Mouse (Mus musculus) limb, embryonic 14.5 days (tissue): ENCODE data around the gene Itga7. TPM values are rescaled to one million over a fixed set of nuclear protein-coding genes. Genes with fewer than 3 reads are reported as not detected.

Experiments used
- ATAC-seq: fragments of 200-750 bp; cut with Nextera tagmentation; 2 replicates; pipeline ENCODE4 v1.8.0; 2017; ENCODE audit warnings: low read depth, moderate number of reproducible peaks, moderate TSS enrichment; ENCODE audit not compliant: low FRiP score
- DNase-seq: peaks from one replicate; pipeline ENCODE4 v3.0.0-alpha.2; 2015; ENCODE audit warnings: low spot score
- H3K27ac ChIP-seq: fragments of 300-500 bp; sonication (generic); replicated peaks from 2 replicates; pipeline ENCODE4 v1.5.1; 2014; ENCODE audit warnings: low read depth, mild to moderate bottlenecking, low read length, moderate library complexity, mixed read lengths
- H3K27me3 ChIP-seq: fragments of 300-500 bp; sonication (generic); 2 replicates; pipeline ENCODE4 v1.6.1; 2014; ENCODE audit warnings: low read length, mixed read lengths; ENCODE audit not compliant: control insufficient read depth, insufficient read depth
- H3K36me3 ChIP-seq: fragments of 300-500 bp; sonication (generic); 2 replicates; pipeline ENCODE4 v1.6.1; 2014; ENCODE audit warnings: mild to moderate bottlenecking, low read length, moderate library complexity, mixed read lengths; ENCODE audit not compliant: control insufficient read depth, insufficient read depth
- H3K4me1 ChIP-seq: fragments of 300-500 bp; sonication (generic); 2 replicates; pipeline ENCODE4 v1.6.1; 2014; ENCODE audit warnings: antibody characterized with exemption, low read length, mixed read lengths; ENCODE audit not compliant: control insufficient read depth, insufficient read depth
- H3K4me2 ChIP-seq: fragments of 300-500 bp; sonication (generic); replicated peaks from 2 replicates; pipeline ENCODE4 v1.6.1; 2014; ENCODE audit warnings: low read depth, mild to moderate bottlenecking, low read length, moderate library complexity; ENCODE audit not compliant: severe bottlenecking
- H3K4me3 ChIP-seq: fragments of 300-500 bp; sonication (generic); replicated peaks from 2 replicates; pipeline ENCODE4 v1.5.1; 2014; ENCODE audit warnings: low read length
- H3K9ac ChIP-seq: fragments of 300-500 bp; sonication (generic); 2 replicates; pipeline ENCODE4 v1.6.1; 2014; ENCODE audit warnings: mild to moderate bottlenecking, low read depth, low read length, moderate library complexity; ENCODE audit not compliant: severe bottlenecking
- H3K9me3 ChIP-seq: fragments of 300-500 bp; sonication (generic); 2 replicates; pipeline ENCODE4 v1.6.1; 2016; ENCODE audit warnings: low read length; ENCODE audit not compliant: control insufficient read depth
- POLR2A ChIP-seq: fragments of 200-500 bp; IDR thresholded peaks from 2 replicates; pipeline ENCODE4 v1.8.0; 2012; ENCODE audit warnings: inconsistent platforms, mild to moderate bottlenecking, moderate library complexity, borderline replicate concordance; ENCODE audit not compliant: insufficient read depth, insufficient read length; ENCODE audit errors: extremely low read depth
- WGBS: fragments of 180-500 bp; shearing (Covaris S2); extraction: QIAGEN DNeasy Blood & Tissue Kit; methylation state at CpG from one replicate; pipeline ENCODE4 v1.1.7; 2014; 5-methylcytosine and 5-hydroxymethylcytosine counted together
- polyA plus RNA-seq, 2 experiments: library from polyadenylated mRNA; depleted of rRNA in 1 of 2; stranded (reverse) in 1 of 2; unstranded in 1 of 2; fragments of >200 nt; fragmentation: Nextera tagmentation in 1 of 2; extraction: Ambion mirVana in 1 of 2; gene quantifications; 2 replicates each; pipeline versions ENCODE4 v1.2.1 to v1.2.3; 2012 to 2014

The Itga7 gene
- polyA plus RNA-seq, 2 experiments = 11.5 to 22.3 TPM

DNA sequence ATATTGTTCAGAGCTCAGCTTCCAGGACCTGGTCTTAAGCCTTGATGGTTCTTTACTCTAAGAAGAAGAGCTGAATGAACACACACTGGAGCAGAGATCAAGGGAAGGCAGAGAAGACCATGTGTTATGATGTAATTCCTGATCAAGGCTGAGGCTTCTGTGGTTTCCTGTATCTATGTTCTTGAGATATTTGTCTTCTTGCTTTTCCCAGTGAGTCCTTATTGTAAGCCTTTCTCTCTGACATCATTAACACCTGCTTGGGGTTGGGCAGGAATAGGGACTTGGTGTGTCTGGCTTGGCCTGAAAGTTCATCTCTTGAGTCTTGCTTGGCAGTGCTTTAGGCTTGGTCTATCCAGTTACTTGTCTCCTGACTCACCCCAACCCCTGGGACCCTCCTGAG is 57.4 kb downstream of the Itga7 start:
- Histone ChIP-seq H3K27me3 (no peaks in the 10 kb centered on the region), H3K4me1 (no peaks in the 10 kb centered on the region)
- no peak for TF ChIP-seq POLR2A

DNA sequence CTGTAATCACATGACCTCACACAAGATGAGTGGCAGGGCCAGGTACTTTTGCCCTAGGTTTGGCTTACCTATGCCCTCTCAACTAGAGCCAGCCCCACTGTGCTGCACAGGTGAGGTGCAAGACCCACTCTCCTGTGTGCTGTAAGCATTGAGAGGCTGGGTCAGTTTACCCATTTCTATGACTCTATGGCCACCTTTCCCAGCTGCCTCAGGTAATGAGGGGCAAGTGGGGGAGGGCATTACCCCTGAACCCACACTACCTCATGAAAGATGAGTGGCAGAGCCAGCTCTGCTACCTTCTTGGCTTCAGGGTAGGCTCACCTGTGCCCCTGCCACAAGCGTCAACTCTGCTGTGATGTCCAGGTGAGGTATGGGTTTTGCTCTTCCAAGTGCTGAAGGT is 62.2 kb downstream of the Itga7 start:
- no peak overlapping the region for H3K27ac ChIP-seq
- no peaks in the 10 kb centered on the region for H3K36me3 ChIP-seq
- ATAC-seq (no peak), DNase-seq (no peak)
- WGBS = 81% methylated on average over 1 of the region's 1 CpGs
- no peak overlapping the region for H3K4me2 ChIP-seq
- no peak overlapping the region for H3K4me3 ChIP-seq
- H3K27me3 ChIP-seq = no peaks in the 10 kb centered on the region
- no peaks in the 10 kb centered on the region for H3K9me3 ChIP-seq
- no peak overlapping the region for H3K9ac ChIP-seq
- no peaks in the 10 kb centered on the region for H3K4me1 ChIP-seq
- TF ChIP-seq POLR2A = no peak

More for the DNA sequence above, 57.4 kb downstream of the Itga7 start:
- Histone ChIP-seq H3K4me3 (no peak overlapping the region), H3K27ac (no peak overlapping the region), H3K9me3 (no peaks in the 10 kb centered on the region), H3K9ac (no peak overlapping the region), H3K36me3 (no peaks in the 10 kb centered on the region), H3K4me2 (no peak overlapping the region)
- DNase-seq (no peak), ATAC-seq (no peak)

DNA sequence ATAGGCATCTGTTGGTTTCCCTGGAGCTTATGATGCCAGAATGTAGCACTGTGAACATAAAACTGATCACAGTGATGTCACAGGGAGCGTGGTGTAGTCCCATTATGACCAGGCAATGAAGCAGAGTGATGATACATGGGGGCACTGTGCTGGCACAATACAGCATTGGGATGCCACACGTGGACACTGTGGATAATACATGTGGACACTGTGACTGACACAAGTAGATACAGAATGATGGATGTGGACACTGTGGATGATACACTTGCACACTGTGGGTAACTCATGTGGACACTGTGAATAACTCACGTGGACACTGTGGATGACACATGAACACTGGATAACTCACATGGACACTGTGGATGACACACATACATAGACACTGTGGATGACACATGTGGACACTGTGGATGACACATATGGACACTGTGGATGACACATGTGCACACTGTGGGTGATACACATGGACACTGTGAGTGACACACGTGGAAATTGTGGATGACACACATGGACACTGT is 63.0 kb downstream of the Itga7 start:
- 82% methylated on average over 4 of the region's 4 CpGs for WGBS
- H3K4me1 ChIP-seq = no peaks in the 10 kb centered on the region
- H3K27me3 ChIP-seq = no peaks in the 10 kb centered on the region
- DNase-seq = no peak
- no peak for TF ChIP-seq POLR2A
- no peak overlapping the region for H3K4me3 ChIP-seq
- H3K9ac ChIP-seq = no peak overlapping the region
- H3K27ac ChIP-seq = no peak overlapping the region
- H3K4me2 ChIP-seq = no peak overlapping the region
- H3K36me3 ChIP-seq = no peaks in the 10 kb centered on the region
- no peak for ATAC-seq
- no peaks in the 10 kb centered on the region for H3K9me3 ChIP-seq

DNA sequence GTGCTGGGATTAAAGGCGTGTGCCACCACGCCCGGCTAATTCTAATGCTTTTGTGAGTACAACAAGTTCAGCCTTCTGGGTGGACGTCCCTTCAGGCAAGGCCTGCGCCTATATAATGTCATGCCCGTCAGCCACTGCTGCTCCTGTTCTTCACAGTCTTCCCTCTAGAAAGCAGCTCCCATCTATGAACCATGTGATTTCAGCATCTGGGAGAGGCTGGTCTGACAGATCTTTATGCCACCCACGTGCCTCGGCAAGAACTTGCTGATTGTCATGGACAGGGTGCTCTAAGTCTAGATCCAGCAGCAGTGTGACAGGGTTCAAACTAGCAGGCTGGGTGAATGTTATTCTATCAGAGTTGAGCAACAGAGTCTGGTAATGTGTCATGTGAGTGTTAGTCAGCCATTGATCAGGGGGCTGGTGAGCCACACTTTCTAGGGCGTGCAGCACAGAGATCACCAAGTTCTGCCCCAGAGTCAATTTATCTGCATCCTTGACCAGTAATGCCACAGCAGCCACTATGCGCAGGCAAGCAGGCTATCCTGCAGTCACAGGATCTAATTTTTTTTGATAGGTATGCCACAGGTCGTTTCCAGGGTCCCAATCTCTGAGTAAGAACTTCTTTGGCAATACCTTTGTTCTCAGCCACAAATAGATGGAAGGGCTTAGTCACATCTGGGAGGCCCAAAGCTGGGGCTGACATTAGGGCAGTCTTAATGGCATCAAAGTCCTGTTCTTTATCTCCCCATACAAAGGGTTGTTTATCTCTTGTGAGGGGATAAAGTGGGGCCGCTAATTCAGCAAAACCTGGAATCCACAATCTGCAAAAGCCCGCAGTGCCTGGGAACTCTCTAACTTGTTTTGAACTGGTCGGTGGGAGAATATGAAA is 70.7 kb downstream of the Itga7 start:
- no peaks in the 10 kb centered on the region for H3K9me3 ChIP-seq
- TF ChIP-seq POLR2A = no peak

More for the DNA sequence above, 70.7 kb downstream of the Itga7 start:
- H3K4me3 ChIP-seq = no peak overlapping the region
- H3K4me2 ChIP-seq = no peak overlapping the region
- 76% methylated on average over 14 of the region's 14 CpGs for WGBS
- no peak for ATAC-seq
- H3K27me3 ChIP-seq = no peaks in the 10 kb centered on the region
- no peak overlapping the region for H3K9ac ChIP-seq
- no peaks in the 10 kb centered on the region for H3K36me3 ChIP-seq
- H3K4me1 ChIP-seq = no peaks in the 10 kb centered on the region
- H3K27ac ChIP-seq = no peak overlapping the region
- no peak for DNase-seq

Other genes starting within 250 kb of the Itga7 start
- 88.3 and 96.3 TPM in 2 replicates for gene Rab5b, start 237.6 kb upstream of the Itga7 start, polyA plus RNA-seq (2012; rRNA removed)
- gene Rab5b, start 237.6 kb upstream of the Itga7 start, polyA plus RNA-seq (2014; fragmentation: Nextera tagmentation; extraction: Ambion mirVana) = 78.8 and 86.9 TPM in 2 replicates
- 3.7 and 3.8 TPM in 2 replicates for gene Pmel, start 229.6 kb upstream of the Itga7 start, polyA plus RNA-seq (2012; rRNA removed)
- 4.6 and 5.5 TPM in 2 replicates for gene Pmel, start 229.6 kb upstream of the Itga7 start, polyA plus RNA-seq (2014; fragmentation: Nextera tagmentation; extraction: Ambion mirVana)
- 132 and 148 TPM in 2 replicates for gene Cdk2, start 228.8 kb upstream of the Itga7 start, polyA plus RNA-seq (2012; rRNA removed)
- gene Cdk2, start 228.8 kb upstream of the Itga7 start, polyA plus RNA-seq (2014; fragmentation: Nextera tagmentation; extraction: Ambion mirVana) = 106 and 115 TPM in 2 replicates
- gene Dgka, start 189.0 kb upstream of the Itga7 start, polyA plus RNA-seq (2012; rRNA removed) = 23.0 and 26.6 TPM in 2 replicates
- gene Dgka, start 189.0 kb upstream of the Itga7 start, polyA plus RNA-seq (2014; fragmentation: Nextera tagmentation; extraction: Ambion mirVana) = 18.4 and 19.9 TPM in 2 replicates
- gene Pym1, start 185.9 kb upstream of the Itga7 start, polyA plus RNA-seq (2012; rRNA removed) = 49.9 and 60.3 TPM in 2 replicates
- 36.0 and 36.8 TPM in 2 replicates for gene Pym1, start 185.9 kb upstream of the Itga7 start, polyA plus RNA-seq (2014; fragmentation: Nextera tagmentation; extraction: Ambion mirVana)
- gene Mmp19, start 142.9 kb upstream of the Itga7 start, polyA plus RNA-seq (2012; rRNA removed) = 1.4 TPM in 2 replicates
- 0.86 and 1.1 TPM in 2 replicates for gene Mmp19, start 142.9 kb upstream of the Itga7 start, polyA plus RNA-seq (2014; fragmentation: Nextera tagmentation; extraction: Ambion mirVana)
- 26.3 and 30.6 TPM in 2 replicates for gene Dnajc14, start 129.8 kb upstream of the Itga7 start, polyA plus RNA-seq (2012; rRNA removed)
- gene Dnajc14, start 129.8 kb upstream of the Itga7 start, polyA plus RNA-seq (2014; fragmentation: Nextera tagmentation; extraction: Ambion mirVana) = 44.5 and 45.7 TPM in 2 replicates
- 41.3 and 59.1 TPM in 2 replicates for gene Tmem198b, start 129.4 kb upstream of the Itga7 start, polyA plus RNA-seq (2012; rRNA removed)
- gene Tmem198b, start 129.4 kb upstream of the Itga7 start, polyA plus RNA-seq (2014; fragmentation: Nextera tagmentation; extraction: Ambion mirVana) = 14.9 and 18.6 TPM in 2 replicates
- 68.2 and 122 TPM in 2 replicates for gene Sarnp, start 116.5 kb upstream of the Itga7 start, polyA plus RNA-seq (2012; rRNA removed)
- gene Sarnp, start 116.5 kb upstream of the Itga7 start, polyA plus RNA-seq (2014; fragmentation: Nextera tagmentation; extraction: Ambion mirVana) = 200 TPM in 2 replicates
- gene Ormdl2, start 112.2 kb upstream of the Itga7 start, polyA plus RNA-seq (2012; rRNA removed) = 29.4 and 31.6 TPM in 2 replicates
- 45.4 and 52.7 TPM in 2 replicates for gene Ormdl2, start 112.2 kb upstream of the Itga7 start, polyA plus RNA-seq (2014; fragmentation: Nextera tagmentation; extraction: Ambion mirVana)
- 10.8 and 11.8 TPM in 2 replicates for gene Gdf11, start 42.1 kb upstream of the Itga7 start, polyA plus RNA-seq (2012; rRNA removed)
- gene Gdf11, start 42.1 kb upstream of the Itga7 start, polyA plus RNA-seq (2014; fragmentation: Nextera tagmentation; extraction: Ambion mirVana) = 6.3 and 9.2 TPM in 2 replicates
- 346 and 448 TPM in 2 replicates for gene Cd63, start 32.8 kb upstream of the Itga7 start, polyA plus RNA-seq (2012; rRNA removed)
- 942 and 957 TPM in 2 replicates for gene Cd63, start 32.8 kb upstream of the Itga7 start, polyA plus RNA-seq (2014; fragmentation: Nextera tagmentation; extraction: Ambion mirVana)
- 17.9 and 23.2 TPM in 2 replicates for gene Rdh5, start 10.9 kb upstream of the Itga7 start, polyA plus RNA-seq (2012; rRNA removed)
- 11.8 and 12.5 TPM in 2 replicates for gene Rdh5, start 10.9 kb upstream of the Itga7 start, polyA plus RNA-seq (2014; fragmentation: Nextera tagmentation; extraction: Ambion mirVana)
- gene Bloc1s1, start 9.8 kb upstream of the Itga7 start, polyA plus RNA-seq (2012; rRNA removed) = 211 and 285 TPM in 2 replicates
- 242 and 262 TPM in 2 replicates for gene Bloc1s1, start 9.8 kb upstream of the Itga7 start, polyA plus RNA-seq (2014; fragmentation: Nextera tagmentation; extraction: Ambion mirVana)
- 0.24 and 0.38 TPM in 2 replicates for gene Mettl7b, start 27.2 kb downstream of the Itga7 start, polyA plus RNA-seq (2012; rRNA removed)
- gene Mettl7b, start 27.2 kb downstream of the Itga7 start, polyA plus RNA-seq (2014; fragmentation: Nextera tagmentation; extraction: Ambion mirVana) = 0.21 and 0.80 TPM in 2 replicates
- not detected in 2 replicates for gene Olfr9, start 55.6 kb downstream of the Itga7 start, polyA plus RNA-seq (2012; rRNA removed)
- gene Olfr9, start 55.6 kb downstream of the Itga7 start, polyA plus RNA-seq (2014; fragmentation: Nextera tagmentation; extraction: Ambion mirVana) = not detected in 2 replicates
- not detected in 2 replicates for gene Olfr763, start 77.0 kb downstream of the Itga7 start, polyA plus RNA-seq (2012; rRNA removed)
- not detected in 2 replicates for gene Olfr763, start 77.0 kb downstream of the Itga7 start, polyA plus RNA-seq (2014; fragmentation: Nextera tagmentation; extraction: Ambion mirVana)
- 0.01 TPM in 1 of 2 replicates, not detected in the other for gene Olfr764-ps1, start 106.1 kb downstream of the Itga7 start, polyA plus RNA-seq (2012; rRNA removed)
- gene Olfr764-ps1, start 106.1 kb downstream of the Itga7 start, polyA plus RNA-seq (2014; fragmentation: Nextera tagmentation; extraction: Ambion mirVana) = not detected in 2 replicates
- not detected in 2 replicates for gene Olfr765, start 116.2 kb downstream of the Itga7 start, polyA plus RNA-seq (2012; rRNA removed)
- gene Olfr765, start 116.2 kb downstream of the Itga7 start, polyA plus RNA-seq (2014; fragmentation: Nextera tagmentation; extraction: Ambion mirVana) = not detected in 2 replicates
- 0.03 TPM in 1 of 2 replicates, not detected in the other for gene Olfr766-ps1, start 135.2 kb downstream of the Itga7 start, polyA plus RNA-seq (2012; rRNA removed)
- gene Olfr766-ps1, start 135.2 kb downstream of the Itga7 start, polyA plus RNA-seq (2014; fragmentation: Nextera tagmentation; extraction: Ambion mirVana) = not detected in 2 replicates
- 0.01 TPM in 1 of 2 replicates, not detected in the other for gene Olfr767, start 149.1 kb downstream of the Itga7 start, polyA plus RNA-seq (2012; rRNA removed)
- gene Olfr767, start 149.1 kb downstream of the Itga7 start, polyA plus RNA-seq (2014; fragmentation: Nextera tagmentation; extraction: Ambion mirVana) = not detected in 2 replicates
- gene Olfr768, start 165.6 kb downstream of the Itga7 start, polyA plus RNA-seq (2012; rRNA removed) = not detected in 2 replicates
- 0.04 TPM in 1 of 2 replicates, not detected in the other for gene Olfr768, start 165.6 kb downstream of the Itga7 start, polyA plus RNA-seq (2014; fragmentation: Nextera tagmentation; extraction: Ambion mirVana)
- 0.01 TPM in 1 of 2 replicates, not detected in the other for gene Olfr769, start 184.0 kb downstream of the Itga7 start, polyA plus RNA-seq (2012; rRNA removed)
- not detected in 2 replicates for gene Olfr769, start 184.0 kb downstream of the Itga7 start, polyA plus RNA-seq (2014; fragmentation: Nextera tagmentation; extraction: Ambion mirVana)
- gene Olfr770, start 205.2 kb downstream of the Itga7 start, polyA plus RNA-seq (2012; rRNA removed) = not detected in 2 replicates
- not detected in 2 replicates for gene Olfr770, start 205.2 kb downstream of the Itga7 start, polyA plus RNA-seq (2014; fragmentation: Nextera tagmentation; extraction: Ambion mirVana)
- gene Olfr771, start 230.9 kb downstream of the Itga7 start, polyA plus RNA-seq (2012; rRNA removed) = not detected in 2 replicates
- not detected in 2 replicates for gene Olfr771, start 230.9 kb downstream of the Itga7 start, polyA plus RNA-seq (2014; fragmentation: Nextera tagmentation; extraction: Ambion mirVana)
- not detected in 2 replicates for gene Olfr772, start 244.1 kb downstream of the Itga7 start, polyA plus RNA-seq (2012; rRNA removed)
- gene Olfr772, start 244.1 kb downstream of the Itga7 start, polyA plus RNA-seq (2014; fragmentation: Nextera tagmentation; extraction: Ambion mirVana) = not detected in 2 replicates